Mouse (Mus musculus) hindbrain, embryonic 11.5 days (tissue): Measurements from ENCODE around the gene Phf10. TPM values are rescaled to one million over a fixed set of nuclear protein-coding genes. Genes with fewer than 3 reads are reported as not detected.
A peak's percentile ranks its signal among the peaks of the same experiment; 100 is the strongest.
"Not testable (repeated sequence)": the region's sequence is repeated elsewhere in the genome, so short reads cannot be mapped to it uniquely, and the experiment has no call there.

Experiments
- ATAC-seq: fragments of 200-750 bp; cut with Nextera tagmentation; 2 replicates; pipeline ENCODE4 v1.8.0; 2017; ENCODE audit warnings: mild to moderate bottlenecking, moderate TSS enrichment, moderate library complexity; ENCODE audit not compliant: low FRiP score
- DNase-seq: peaks from one replicate; pipeline ENCODE4 v3.0.0-alpha.2; 2015; ENCODE audit warnings: low spot score
- H3K27ac ChIP-seq: fragments of 300-500 bp; sonication (generic); 2 replicates; pipeline ENCODE4 v1.5.1; 2014; ENCODE audit warnings: mild to moderate bottlenecking, low read depth, low read length
- H3K27me3 ChIP-seq: fragments of 300-500 bp; sonication (generic); 2 replicates; pipeline ENCODE4 v1.6.1; 2014; ENCODE audit warnings: mild to moderate bottlenecking, low read length, moderate library complexity, mixed read lengths; ENCODE audit not compliant: control insufficient read depth, insufficient read depth
- H3K36me3 ChIP-seq: fragments of 300-500 bp; sonication (generic); 2 replicates; pipeline ENCODE4 v1.6.1; 2014; ENCODE audit warnings: mild to moderate bottlenecking, low read length, moderate library complexity, mixed read lengths; ENCODE audit not compliant: control insufficient read depth, insufficient read depth
- H3K4me1 ChIP-seq: fragments of 300-500 bp; sonication (generic); replicated peaks from 2 replicates; pipeline ENCODE4 v1.6.1; 2014; ENCODE audit warnings: low read length, mixed read lengths; ENCODE audit not compliant: control insufficient read depth, insufficient read depth
- H3K4me2 ChIP-seq: fragments of 300-500 bp; sonication (generic); replicated peaks from 2 replicates; pipeline ENCODE4 v1.6.1; 2014; ENCODE audit warnings: mild to moderate bottlenecking, low read depth, low read length
- H3K4me3 ChIP-seq: fragments of 300-500 bp; sonication (generic); 2 replicates; pipeline ENCODE4 v1.5.1; 2014; ENCODE audit warnings: low read depth, low read length
- H3K9ac ChIP-seq: fragments of 300-500 bp; sonication (generic); 2 replicates; pipeline ENCODE4 v1.6.1; 2014; ENCODE audit warnings: low read depth, low read length
- H3K9me3 ChIP-seq: fragments of 300-500 bp; sonication (generic); 2 replicates; pipeline ENCODE4 v1.6.1; 2016; ENCODE audit warnings: low read length; ENCODE audit not compliant: control insufficient read depth
- WGBS: fragments of 180-500 bp; shearing (Covaris S2); extraction: QIAGEN DNeasy Blood & Tissue Kit; methylation state at CpG from one replicate; pipeline ENCODE4 v1.1.7; 2014; 5-methylcytosine and 5-hydroxymethylcytosine counted together
- polyA plus RNA-seq: library from polyadenylated mRNA; unstranded; fragments of >200 nt; fragmentation: Nextera tagmentation; extraction: Ambion mirVana; gene quantifications from 2 replicates; pipeline ENCODE4 v1.2.1, GENCODE M21; 2014

The Phf10 gene
- polyA plus RNA-seq, 1 experiment from 2014 or later, result 39.2 TPM

- H3K27ac ChIP-seq, H3K36me3 ChIP-seq, H3K27me3 ChIP-seq, H3K4me2 ChIP-seq, H3K9me3 ChIP-seq, H3K9ac ChIP-seq, DNase-seq, H3K4me3 ChIP-seq, H3K4me1 ChIP-seq: not testable (repeated sequence)
- ATAC-seq, result peak; percentile 98
- no CpG with 5 or more reads among the region's 60 CpGs for WGBS
Observed at GRCm38 (mm10) chr17:14978362-14979038, 17.4 kb upstream of the Phf10 start, which contains the start of the genes 9030025P20Rik and Gm3417. Gene 9030025P20Rik (plus strand): TSS chr17:14978468. Gene Gm3417 (minus strand): TSS chr17:14978790.

DNA sequence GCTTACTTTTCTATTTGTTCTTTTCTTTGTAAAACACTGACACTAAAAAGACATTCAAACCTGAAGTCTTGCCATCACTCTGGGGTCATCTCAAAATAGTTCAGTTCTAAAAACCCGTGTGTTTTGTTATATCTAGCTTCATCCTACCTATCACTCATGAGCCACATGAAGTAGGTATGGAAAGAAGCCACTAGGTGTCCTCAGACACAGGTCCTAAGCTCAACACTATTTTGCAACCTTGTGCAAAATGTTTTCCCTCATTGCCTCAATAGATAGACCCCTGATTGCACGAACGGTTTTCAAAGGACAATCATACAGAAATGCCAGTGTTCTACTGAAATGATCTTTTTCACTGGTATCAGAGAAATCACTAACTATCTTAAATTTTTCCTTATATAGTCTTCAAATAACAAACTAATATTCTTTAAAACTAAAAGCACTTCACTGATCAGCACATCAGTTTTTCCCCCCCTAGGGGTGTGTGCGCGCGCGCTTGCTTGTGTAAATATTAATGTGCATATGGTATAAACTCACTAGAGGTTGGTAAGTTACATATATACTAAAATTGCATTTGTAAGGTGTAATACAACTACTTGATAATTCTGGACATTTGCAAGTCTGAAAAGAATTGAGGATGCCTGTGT is 16.8 kb upstream of the Phf10 start:
- not testable (repeated sequence) for H3K4me2 ChIP-seq, H3K4me3 ChIP-seq

DNA sequence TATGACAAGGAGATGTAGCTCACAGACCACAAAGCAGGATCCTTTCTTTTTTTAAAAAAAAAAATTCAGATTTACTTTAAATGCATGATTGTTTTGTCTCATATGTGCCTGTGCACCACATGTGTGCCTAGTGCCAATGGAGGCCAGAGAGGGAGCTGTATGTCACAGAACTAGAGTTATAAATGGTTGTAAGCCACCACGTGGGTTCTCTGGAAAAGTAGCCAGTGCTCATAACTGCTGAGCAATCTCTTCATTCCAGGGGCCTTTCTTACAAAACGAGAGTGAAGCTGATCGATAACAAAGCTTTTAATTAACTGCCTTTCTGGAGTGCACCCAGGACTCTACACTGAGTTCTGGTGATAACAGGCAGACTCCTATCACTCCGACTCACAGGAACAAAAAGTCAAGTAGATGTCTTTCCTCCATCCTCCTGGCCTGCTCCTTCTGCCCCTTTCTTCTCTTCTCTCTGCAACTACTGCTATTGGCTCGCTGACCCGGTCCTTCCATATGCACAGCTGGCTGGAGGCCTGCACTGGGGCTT is 7.4 kb upstream of the Phf10 start:
- ATAC-seq, result not testable (repeated sequence)
- no CpG with 5 or more reads among the region's 6 CpGs for WGBS

More for the DNA sequence above, 16.8 kb upstream of the Phf10 start:
- not testable (repeated sequence) for H3K9ac ChIP-seq, H3K4me1 ChIP-seq, H3K27ac ChIP-seq, H3K27me3 ChIP-seq, DNase-seq, H3K36me3 ChIP-seq, H3K9me3 ChIP-seq
- peak; percentile 23 for ATAC-seq
- WGBS, result under 1% methylated on average over 4 of the region's 7 CpGs

GRCm38 (mm10) chr17:14961557-14962154 is 583 bp upstream of the Phf10 start:
- H3K36me3 ChIP-seq, H3K9me3 ChIP-seq, H3K27me3 ChIP-seq, H3K27ac ChIP-seq, H3K4me2 ChIP-seq, H3K4me3 ChIP-seq, DNase-seq, H3K9ac ChIP-seq, H3K4me1 ChIP-seq: not testable (repeated sequence)
- WGBS, result no CpG with 5 or more reads among the region's 44 CpGs
- peak; percentile 92 for ATAC-seq

More for the DNA sequence above, 7.4 kb upstream of the Phf10 start:
- H3K27ac ChIP-seq, H3K27me3 ChIP-seq, DNase-seq, H3K9me3 ChIP-seq, H3K4me3 ChIP-seq, H3K4me2 ChIP-seq, H3K36me3 ChIP-seq, H3K4me1 ChIP-seq, H3K9ac ChIP-seq: not testable (repeated sequence)

DNA sequence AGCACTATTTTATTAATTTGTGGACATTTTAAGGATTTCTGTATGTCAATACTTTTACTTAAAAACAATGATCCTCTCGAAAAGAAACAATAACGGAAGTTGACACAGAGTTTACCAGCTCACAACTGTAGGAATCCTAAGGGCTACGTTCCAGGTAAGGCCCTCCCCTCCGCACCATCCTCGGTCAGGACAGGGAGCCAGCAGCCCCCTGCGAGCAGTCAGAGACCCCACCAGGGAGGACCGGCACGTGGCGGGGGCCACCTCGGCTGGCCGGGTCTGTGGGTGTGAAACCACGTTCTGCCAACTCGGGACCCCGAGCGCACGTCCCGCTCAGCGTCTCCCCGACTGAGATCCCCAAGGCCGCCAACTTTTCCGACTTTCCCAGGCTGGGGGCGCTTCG is 553 bp downstream of the Phf10 start:
- Histone ChIP-seq H3K27me3 (no peaks in the 10 kb centered on the region), H3K4me3 (peak overlapping the region; percentile 61), H3K36me3 (no peaks in the 10 kb centered on the region), H3K4me2 (peak overlapping the region; percentile 93), H3K4me1 (peaks cover 2% of the 10 kb centered on the region; the same call in 1 of the 2 replicates), H3K27ac (no peak overlapping the region), H3K9me3 (no peaks in the 10 kb centered on the region), H3K9ac (peak overlapping the region; percentile 66; the same call in 1 of the 2 replicates)
- ATAC-seq, result peak; percentile 26
- WGBS, result 0% methylated on average over 17 of the region's 23 CpGs
- peak; percentile 38 for DNase-seq

- Histone ChIP-seq H3K27me3 (no peaks in the 10 kb centered on the region), H3K27ac (no peak overlapping the region), H3K9me3 (no peaks in the 10 kb centered on the region), H3K4me3 (peak overlapping the region; percentile 24), H3K4me1 (peaks cover 2% of the 10 kb centered on the region; the same call in 1 of the 2 replicates), H3K9ac (0 out of 2 replicates have a peak overlapping the region, but pooled peaks have one; percentile 19), H3K36me3 (no peaks in the 10 kb centered on the region), H3K4me2 (peak overlapping the region; percentile 37)
- WGBS, result 27% methylated on average over 3 of the region's 3 CpGs
- ATAC-seq, result no peak
- no peak for DNase-seq
Observed at GRCm38 (mm10) chr17:14959979-14960378, 1.1 kb downstream of the Phf10 start.

DNA sequence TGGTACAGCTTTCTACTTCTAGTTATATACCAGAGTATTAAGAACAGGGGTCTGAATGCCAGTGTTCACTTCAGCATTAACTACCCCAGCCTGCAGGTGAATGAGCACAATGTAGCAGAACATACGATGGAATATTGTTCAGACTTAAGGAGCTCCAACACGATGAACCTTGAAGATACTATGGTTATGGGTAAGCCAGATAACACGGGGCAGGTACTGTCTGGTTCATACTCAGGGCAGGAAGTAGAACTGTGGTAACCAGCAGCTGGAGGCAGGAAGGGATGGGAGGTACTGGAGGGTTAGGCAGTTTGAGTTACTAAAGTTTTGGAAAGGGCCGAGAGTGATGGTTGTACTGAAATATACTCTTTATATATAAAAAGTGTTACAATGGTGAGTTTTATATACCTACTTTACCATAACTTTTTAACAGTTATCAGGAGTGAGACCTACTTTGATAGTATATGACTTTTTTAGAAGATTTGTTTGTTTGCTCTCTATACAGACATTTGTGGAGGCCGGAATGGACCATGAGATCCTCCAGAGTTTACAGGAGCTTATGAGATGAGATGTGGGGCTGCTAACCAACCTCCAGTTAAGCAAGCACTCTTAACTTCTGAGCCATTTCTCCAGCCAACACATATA is 2.3 kb downstream of the Phf10 start:
- Histone ChIP-seq H3K9ac (no peak overlapping the region), H3K9me3 (no peaks in the 10 kb centered on the region), H3K27ac (no peak overlapping the region), H3K27me3 (no peaks in the 10 kb centered on the region), H3K4me2 (no peak overlapping the region), H3K36me3 (no peaks in the 10 kb centered on the region), H3K4me3 (no peak overlapping the region), H3K4me1 (peaks cover 2% of the 10 kb centered on the region; the same call in 1 of the 2 replicates)
- DNase-seq (no peak), ATAC-seq (no peak)
- 93% methylated on average over 5 of the region's 5 CpGs for WGBS

GRCm38 (mm10) chr17:14953452-14953851 is 7.6 kb downstream of the Phf10 start:
- Histone ChIP-seq H3K36me3 (no peaks in the 10 kb centered on the region), H3K9ac (no peak overlapping the region), H3K4me3 (no peak overlapping the region), H3K4me1 (no peaks in the 10 kb centered on the region), H3K27me3 (no peaks in the 10 kb centered on the region), H3K27ac (no peak overlapping the region), H3K9me3 (no peaks in the 10 kb centered on the region), H3K4me2 (no peak overlapping the region)
- ATAC-seq (no peak), DNase-seq (no peak)
- WGBS, result 96% methylated on average over 8 of the region's 8 CpGs
